Mouse (Mus musculus) B cell, adult (primary cell): Measurements from ENCODE around the gene Insm1. TPM values are rescaled to one million over a fixed set of nuclear protein-coding genes. Genes with fewer than 3 reads are reported as not detected.

Experiments used
- total RNA-seq: library from RNA; stranded (reverse); gene quantifications from 4 replicates; pipeline ENCODE4 v1.2.4, GENCODE M21; 2023; ENCODE audit not compliant: inconsistent age

The Insm1 gene
- total RNA-seq = 0.16 TPM in 1 of 4 replicates, not detected in the others

DNA sequence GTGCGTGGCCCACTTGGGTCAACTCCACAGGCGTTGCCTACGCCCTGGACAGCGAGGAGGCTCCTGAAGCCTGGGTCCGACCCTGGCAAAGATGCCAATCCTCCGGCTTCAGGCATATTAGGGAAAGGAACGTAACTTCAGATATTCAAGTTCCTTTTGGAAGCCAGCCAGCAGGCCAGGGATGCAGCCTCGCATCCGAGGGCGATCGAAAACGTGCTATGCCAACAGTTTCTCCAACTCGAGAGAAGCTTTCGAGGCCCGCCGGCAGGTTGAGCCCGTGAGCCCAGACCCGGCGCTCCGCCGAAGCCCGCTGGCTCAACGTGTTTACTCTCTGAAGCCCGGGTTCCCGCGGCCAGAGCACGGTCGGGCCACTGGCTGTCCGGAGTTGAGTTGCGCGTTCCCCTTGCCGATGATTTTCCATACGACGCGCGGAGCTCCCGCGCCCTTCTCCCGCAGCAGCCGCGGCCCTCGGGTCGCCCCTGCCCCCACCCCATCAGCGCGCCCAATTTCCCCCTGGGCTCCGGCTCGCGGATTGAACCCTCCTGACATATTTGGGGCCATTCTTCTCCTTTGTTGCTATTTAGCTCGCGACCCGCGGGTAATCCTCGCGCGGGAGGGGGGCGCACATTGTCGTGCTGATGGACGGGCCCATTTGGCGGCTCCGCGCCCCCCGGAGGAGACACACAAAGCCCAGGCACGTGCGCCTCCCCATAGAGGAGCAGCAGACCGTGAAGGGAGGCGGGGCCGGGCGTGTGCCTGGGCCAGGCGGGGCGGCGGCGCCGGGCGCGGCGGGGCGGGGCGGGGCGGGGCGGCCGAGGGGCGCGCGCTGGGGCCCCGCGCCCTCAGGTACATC is at the start of gene Insm1:
Gene Insm1 (plus strand): TSS at position 846 of the 853 bp plus-strand sequence.

